Mouse (Mus musculus) lung, adult 2 months (tissue): ENCODE data around the gene Gmppa. TPM values are rescaled to one million over a fixed set of nuclear protein-coding genes. Genes with fewer than 3 reads are reported as not detected.

Experiments used
- DNase-seq: peaks from one replicate; pipeline ENCODE4 v3.0.0; 2022
- H3K4me1 ChIP-seq: fragments of 200-500 bp; 2 replicates; pipeline ENCODE4 v1.6.1; 2011; ENCODE audit warnings: low read length; ENCODE audit not compliant: control insufficient read depth, insufficient read depth
- H3K4me3 ChIP-seq: fragments of 200-500 bp; replicated peaks from 2 replicates; pipeline ENCODE3; 2011; ENCODE audit warnings: low read depth, mild to moderate bottlenecking, control low read depth, low read length; ENCODE audit errors: extremely low read depth
- CTCF ChIP-seq: fragments of 200-500 bp; IDR thresholded peaks from 2 replicates; pipeline ENCODE4 v1.5.1; 2011; ENCODE audit warnings: mild to moderate bottlenecking, low read length, control low read depth; ENCODE audit not compliant: insufficient read depth
- POLR2A ChIP-seq: fragments of 200-500 bp; IDR thresholded peaks from 2 replicates; pipeline ENCODE4 v1.6.1; 2011; ENCODE audit warnings: low read depth, mild to moderate bottlenecking, control low read depth, low read length, borderline replicate concordance; ENCODE audit errors: extremely low read depth
- WGBS: fragments of 180-500 bp; shearing (Covaris S2); methylation state at CpG from one replicate; pipeline ENCODE4 v1.1.7; 2018; 5-methylcytosine and 5-hydroxymethylcytosine counted together
- polyA plus RNA-seq: library from polyadenylated mRNA; depleted of rRNA; stranded (reverse); fragments of >200 nt; gene quantifications from 2 replicates; pipeline ENCODE4 v1.2.3, GENCODE M21; 2012

Gmppa gene
- polyA plus RNA-seq, 1 experiment: 125 TPM

DNA sequence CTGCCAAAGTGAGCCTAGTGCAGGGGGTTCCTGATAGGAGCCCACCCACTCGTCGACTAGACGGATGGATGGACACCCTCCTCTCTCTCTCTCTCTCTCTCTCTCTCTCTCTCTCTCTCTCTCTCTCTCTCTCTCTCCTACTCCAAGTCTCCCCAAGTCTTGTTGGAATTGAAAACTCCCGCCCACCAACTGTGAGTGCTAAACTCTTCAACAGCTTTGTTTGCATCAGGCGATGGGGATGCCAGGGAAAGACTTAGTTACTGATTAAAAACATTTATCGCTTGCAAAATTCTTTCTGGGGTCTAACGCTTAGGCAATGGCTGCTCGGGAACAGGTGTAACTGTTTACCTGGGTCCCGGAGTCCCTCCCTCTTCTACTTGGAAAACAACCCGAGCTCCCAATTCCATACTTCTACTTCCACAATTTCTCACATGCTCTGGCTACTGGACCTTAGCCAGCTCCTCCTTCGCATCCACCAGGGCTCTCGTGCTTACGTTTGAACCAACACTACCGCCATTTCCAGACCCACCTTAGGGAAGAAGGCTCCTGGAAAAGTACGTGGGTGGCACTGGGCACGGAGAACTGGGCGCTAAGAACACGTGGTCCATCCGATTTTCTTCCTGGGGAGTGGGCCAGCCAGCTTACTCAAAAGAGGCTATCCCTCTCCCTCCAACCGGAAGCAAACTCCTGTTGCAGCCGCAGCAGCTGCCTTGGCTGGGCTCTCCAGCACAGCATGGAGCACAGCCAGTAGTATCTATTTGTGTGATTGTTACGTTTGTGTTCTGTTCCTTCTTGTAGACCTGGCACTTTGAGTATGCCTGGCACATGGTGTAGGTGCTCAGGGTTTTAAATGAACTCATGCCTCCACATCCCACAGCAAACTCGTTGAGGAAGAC lies 23.3 kb downstream of the Gmppa start:
- WGBS: 12% methylated on average over 23 of the region's 23 CpGs
- H3K4me3 ChIP-seq: no peak overlapping the region

DNA sequence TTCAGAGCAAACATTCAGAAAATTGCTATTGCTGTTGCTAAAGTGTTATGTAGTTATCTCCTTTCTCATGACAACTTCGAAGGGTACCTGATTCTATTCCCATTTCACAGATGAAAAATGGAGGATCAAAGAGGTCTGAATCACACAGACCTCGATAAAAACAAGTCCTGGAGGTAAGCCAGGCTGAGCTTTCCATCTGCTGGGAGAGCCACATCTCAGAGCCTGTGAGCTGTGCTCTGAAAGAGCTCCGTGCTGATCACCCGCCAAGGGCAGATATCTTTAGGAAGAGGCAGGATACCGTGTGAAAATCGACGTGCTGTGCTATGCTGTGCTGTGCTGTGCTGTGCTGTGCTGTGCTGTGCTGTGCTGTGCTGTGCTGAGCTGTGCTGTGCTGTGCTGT lies 24.6 kb downstream of the Gmppa start:
- H3K4me3 ChIP-seq: no peak overlapping the region
- DNase-seq: no peak
- 57% methylated on average over 7 of the region's 7 CpGs for WGBS
- TF ChIP-seq CTCF: no peak
- no peak for TF ChIP-seq POLR2A
- H3K4me1 ChIP-seq: 0 out of 2 replicates have a peak, but pooled peaks cover 5% of the 10 kb centered on the region

More for the DNA sequence above, 23.3 kb downstream of the Gmppa start:
- H3K4me1 ChIP-seq: 0 out of 2 replicates have a peak, but pooled peaks cover 5% of the 10 kb centered on the region
- TF ChIP-seq POLR2A (no peak), CTCF (no peak)
- DNase-seq: no peak

DNA sequence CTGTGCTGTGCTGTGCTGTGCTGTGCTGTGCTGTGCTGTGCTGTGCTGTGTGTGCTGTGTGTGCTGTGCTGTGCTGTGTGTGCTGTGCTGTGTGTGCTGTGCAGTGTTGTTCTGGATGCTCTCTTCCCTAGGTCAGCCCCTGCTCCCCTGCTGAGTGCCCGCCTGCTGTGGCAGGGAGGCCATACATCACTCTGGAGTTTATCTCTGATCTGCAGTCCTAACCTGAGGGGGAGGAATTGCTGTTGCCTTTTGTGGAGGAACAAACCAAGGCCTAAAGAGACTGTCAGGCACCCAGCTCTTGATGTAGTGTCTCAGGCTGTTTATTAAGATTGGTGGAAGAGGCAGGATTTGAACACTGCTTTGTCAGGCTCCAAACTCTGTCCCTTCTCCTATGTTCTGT lies 26.9 kb downstream of the Gmppa start:
- WGBS: 43% methylated on average over 1 of the region's 1 CpGs
- no peak overlapping the region for H3K4me3 ChIP-seq

DNA sequence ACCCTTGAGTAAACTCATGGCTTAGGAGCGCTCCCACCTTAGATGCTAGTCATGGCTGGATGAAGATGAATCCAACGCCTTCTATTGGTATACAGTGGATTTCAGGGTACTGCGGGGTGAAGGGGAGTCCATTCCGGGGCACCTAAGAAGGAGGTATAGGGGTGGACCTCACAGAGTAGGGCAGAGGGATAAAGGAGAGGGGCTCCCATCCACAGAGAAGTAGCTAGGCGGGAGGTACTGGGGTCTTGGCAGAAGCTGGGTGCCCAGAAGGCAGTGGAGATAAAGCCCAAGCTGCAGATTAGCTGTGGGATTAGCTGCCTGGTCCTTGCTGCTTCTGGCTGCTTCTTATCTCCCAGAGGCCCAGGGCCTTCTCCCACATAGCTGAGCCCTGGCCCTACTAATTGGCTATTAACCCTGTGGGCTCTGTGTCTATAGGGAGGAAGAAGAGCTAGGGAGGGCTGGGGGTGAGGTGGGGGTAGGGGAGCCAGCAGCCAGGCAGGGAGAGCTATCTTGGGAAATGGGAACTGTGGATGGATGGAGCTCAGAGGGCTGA lies 28.0 kb downstream of the Gmppa start:
- Histone ChIP-seq H3K4me1 (0 out of 2 replicates have a peak, but pooled peaks cover 2% of the 10 kb centered on the region), H3K4me3 (no peak overlapping the region)
- TF ChIP-seq POLR2A: no peak
- no peak for TF ChIP-seq CTCF
- WGBS: 80% methylated on average over 5 of the region's 5 CpGs
- no peak for DNase-seq

More for the DNA sequence above, 26.9 kb downstream of the Gmppa start:
- no peak for TF ChIP-seq CTCF
- H3K4me1 ChIP-seq: 0 out of 2 replicates have a peak, but pooled peaks cover 5% of the 10 kb centered on the region
- no peak for DNase-seq

DNA sequence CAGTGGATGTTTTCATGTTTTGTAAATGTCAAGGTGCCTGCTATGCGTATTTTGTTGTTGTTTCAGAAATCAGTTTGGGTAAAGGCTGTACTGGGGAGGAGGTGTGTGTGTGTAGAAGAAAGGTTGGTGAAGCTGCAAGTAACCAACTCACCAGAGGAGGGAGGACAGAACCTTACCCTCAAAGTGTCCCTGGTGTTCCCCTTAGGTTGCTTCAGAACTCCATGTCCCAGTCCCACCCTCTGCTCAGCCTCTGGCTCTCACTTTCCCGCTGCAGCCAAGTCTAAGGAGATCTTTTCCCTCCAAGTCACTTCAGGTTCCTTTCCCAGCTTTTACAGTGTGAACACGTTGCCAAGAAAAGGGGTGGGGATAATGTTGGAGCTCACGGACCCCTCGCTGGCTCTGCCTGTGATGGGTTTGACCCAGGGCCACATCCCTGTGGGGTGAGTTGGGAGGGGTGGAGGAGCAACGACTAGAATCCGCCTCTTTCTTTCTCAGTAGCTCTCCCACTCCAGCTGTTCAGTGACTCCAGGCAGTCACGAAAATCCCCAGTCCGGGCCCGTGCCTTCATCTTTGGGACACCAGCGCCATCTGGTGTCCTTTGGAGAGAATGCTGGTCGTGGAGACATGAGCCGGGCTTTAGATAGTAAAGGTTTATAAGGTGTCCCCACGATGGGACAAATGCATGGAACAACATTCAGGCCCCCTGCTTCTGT lies 31.6 kb downstream of the Gmppa start:
- DNase-seq: peak; percentile 68
- TF ChIP-seq POLR2A (no peak), CTCF (peak; percentile 77)
- 8% methylated on average over 14 of the region's 14 CpGs for WGBS
- H3K4me3 ChIP-seq: no peak overlapping the region
- H3K4me1 ChIP-seq: no peaks in the 10 kb centered on the region

DNA sequence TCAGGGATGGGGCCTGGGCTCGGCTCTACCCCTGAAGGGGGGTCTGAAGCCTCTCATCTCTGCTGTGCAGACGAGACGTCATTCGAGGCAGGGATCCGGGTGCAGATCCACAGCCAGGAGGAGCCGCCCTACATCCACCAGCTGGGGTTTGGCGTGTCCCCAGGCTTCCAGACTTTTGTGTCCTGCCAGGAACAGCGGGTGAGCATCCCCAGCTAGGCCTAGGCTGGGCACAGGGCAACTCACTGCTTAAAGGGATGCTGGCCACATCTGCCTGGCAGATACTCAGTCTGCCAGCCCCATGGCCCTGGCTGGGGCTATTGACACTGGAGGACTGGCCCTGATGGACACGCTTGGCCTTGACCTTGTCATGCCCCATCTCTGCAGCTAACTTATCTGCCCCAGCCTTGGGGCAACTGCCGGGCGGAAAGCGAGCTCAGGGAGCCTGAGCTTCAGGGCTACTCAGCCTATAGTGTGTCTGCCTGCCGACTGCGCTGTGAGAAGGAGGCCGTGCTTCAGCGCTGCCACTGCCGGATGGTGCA lies 33.6 kb downstream of the Gmppa start:
- WGBS: 75% methylated on average over 17 of the region's 17 CpGs
- Histone ChIP-seq H3K4me1 (no peaks in the 10 kb centered on the region), H3K4me3 (no peak overlapping the region)
- DNase-seq: no peak
- no peak for TF ChIP-seq POLR2A
- TF ChIP-seq CTCF: no peak

DNA sequence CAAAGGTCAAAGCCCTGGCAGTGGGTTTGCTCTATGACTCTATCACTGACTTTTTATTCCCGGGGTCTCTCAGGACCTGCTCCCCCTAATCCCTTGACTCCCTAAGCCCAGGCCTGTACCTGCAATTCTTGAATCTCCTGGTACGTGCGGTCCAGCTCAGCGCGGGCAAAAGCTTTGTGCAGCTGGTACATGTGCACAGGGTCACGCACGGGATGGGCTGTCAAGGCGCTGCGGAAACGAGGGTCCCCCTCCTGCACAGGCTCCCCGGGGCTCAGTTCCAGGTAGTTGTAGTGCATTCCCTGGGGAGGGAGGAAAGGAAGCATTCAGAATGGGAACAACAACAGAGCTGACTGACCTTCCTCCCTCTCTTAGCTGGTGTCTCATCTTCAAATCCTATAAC lies 40.7 kb downstream of the Gmppa start:
- DNase-seq: no peak
- TF ChIP-seq POLR2A: no peak
- no peak for TF ChIP-seq CTCF
- Histone ChIP-seq H3K4me3 (no peak overlapping the region), H3K4me1 (peaks cover 14% of the 10 kb centered on the region; the same call in 1 of the 2 replicates)
- WGBS: 95% methylated on average over 11 of the region's 11 CpGs

DNA sequence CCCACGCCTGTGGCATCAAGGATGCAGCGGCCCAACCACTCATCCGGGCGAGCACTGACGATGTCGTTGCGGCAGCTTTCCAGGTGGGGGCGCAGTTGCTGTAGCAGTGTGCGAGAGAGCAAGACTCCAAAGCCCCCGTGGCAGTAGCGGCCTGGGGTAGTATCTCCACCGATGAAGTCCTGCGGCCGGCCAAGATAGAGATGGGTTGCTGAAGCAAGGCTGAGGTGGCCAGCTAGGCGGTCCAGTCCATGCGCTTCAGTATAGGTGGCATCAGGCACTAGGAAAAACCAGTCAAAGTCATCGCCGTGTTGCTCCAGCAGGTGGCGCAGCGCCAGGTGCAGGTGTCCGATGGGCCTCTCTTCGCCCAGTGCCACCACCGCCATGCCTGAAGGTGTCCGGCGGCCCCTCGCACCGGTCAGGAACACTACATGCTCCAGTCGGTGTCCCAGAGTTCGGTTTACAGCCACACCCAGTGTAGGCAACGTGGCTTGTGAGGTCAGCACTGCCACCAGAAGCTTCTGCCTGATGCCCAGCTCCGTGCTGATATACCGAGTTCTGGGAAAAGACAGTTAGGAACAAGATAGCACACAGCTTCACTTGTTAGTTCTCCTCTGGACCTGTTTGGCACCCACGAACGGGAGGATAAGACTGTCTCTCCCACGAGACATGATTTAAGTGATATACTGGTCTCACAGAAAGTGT lies 41.7 kb downstream of the Gmppa start:
- peak; percentile 86 for DNase-seq
- Histone ChIP-seq H3K4me3 (no peak overlapping the region), H3K4me1 (peaks cover 14% of the 10 kb centered on the region; the same call in 1 of the 2 replicates)
- no peak for TF ChIP-seq POLR2A
- TF ChIP-seq CTCF: peak; percentile 62
- WGBS: 16% methylated on average over 35 of the region's 35 CpGs

DNA sequence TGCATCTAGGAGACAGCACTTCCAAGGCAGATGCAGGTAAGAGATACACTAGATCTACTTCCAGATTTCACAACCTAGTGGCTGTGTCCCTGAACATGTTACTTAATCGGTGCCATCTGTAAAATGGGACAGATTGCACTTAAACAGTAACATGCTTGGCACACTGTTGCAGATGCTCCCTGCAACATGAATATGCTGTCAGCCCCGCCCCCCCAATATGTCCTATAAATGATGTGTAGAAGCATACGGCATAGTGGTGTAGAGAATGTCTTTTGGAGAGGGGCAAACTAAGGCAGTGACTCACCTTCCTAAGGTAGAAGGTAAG lies 42.2 kb downstream of the Gmppa start:
- Histone ChIP-seq H3K4me3 (no peak overlapping the region), H3K4me1 (peaks cover 14% of the 10 kb centered on the region; the same call in 1 of the 2 replicates)
- 44% methylated on average over 3 of the region's 3 CpGs for WGBS
- DNase-seq: no peak
- TF ChIP-seq CTCF: no peak
- TF ChIP-seq POLR2A: no peak
